Mouse (Mus musculus): ENCODE measurements around the gene Galnt12.

DNA sequence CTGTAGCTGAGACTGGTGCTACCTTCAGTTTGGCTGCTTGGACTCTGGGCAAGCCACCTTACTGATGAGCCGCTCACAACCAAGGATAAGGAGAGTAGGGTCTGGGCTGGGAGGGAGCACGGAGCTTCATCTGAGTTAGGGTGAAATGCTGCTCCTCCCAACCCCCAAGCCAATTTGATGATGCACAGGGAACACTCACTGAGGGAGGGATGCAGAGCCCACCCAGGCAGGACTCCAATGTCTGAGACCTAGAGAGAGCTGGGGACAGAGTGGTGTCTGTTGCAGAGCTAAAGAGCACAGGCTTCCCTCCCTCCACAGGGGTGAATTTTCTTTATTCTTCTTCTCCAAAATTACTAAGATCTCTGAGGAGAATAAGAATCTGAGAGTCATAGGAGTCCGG, 40.2 kb downstream of the Galnt12 start:
- TF ChIP-seq CTCF (IDR thresholded peaks at IDR 0.05; ENCODE audit: low read depth) = no peak
- TF ChIP-seq EP300 (IDR thresholded peaks at IDR 0.05; ENCODE audit: low read depth) = no peak

Data from heart, postnatal 0 days (tissue).